Mouse (Mus musculus) kidney, embryonic 16.5 days (tissue): Measurements from ENCODE around the gene Stx1b. TPM values are rescaled to one million over a fixed set of nuclear protein-coding genes. Genes with fewer than 3 reads are reported as not detected.
"Not testable (repeated sequence)": the region's sequence is repeated elsewhere in the genome, so short reads cannot be mapped to it uniquely, and the experiment has no call there.

Experiments used
- ATAC-seq: fragments of 200-750 bp; cut with Nextera tagmentation; 2 replicates; pipeline ENCODE4 v1.8.0; 2017; ENCODE audit warnings: moderate TSS enrichment; ENCODE audit not compliant: low FRiP score, low TSS enrichment
- H3K27ac ChIP-seq: fragments of 300-500 bp; sonication (generic); 2 replicates; pipeline ENCODE4 v1.5.1; 2014; ENCODE audit warnings: low read length
- H3K27me3 ChIP-seq: fragments of 300-500 bp; sonication (generic); 2 replicates; pipeline ENCODE4 v1.6.1; 2014; ENCODE audit warnings: low read length, control low read depth, mixed read lengths; ENCODE audit not compliant: insufficient read depth
- H3K36me3 ChIP-seq: fragments of 300-500 bp; sonication (generic); 2 replicates; pipeline ENCODE4 v1.6.1; 2014; ENCODE audit warnings: low read length, control low read depth, mixed read lengths; ENCODE audit not compliant: insufficient read depth
- H3K4me1 ChIP-seq: fragments of 300-500 bp; sonication (generic); 2 replicates; pipeline ENCODE4 v1.6.1; 2014; ENCODE audit warnings: low read length, control low read depth, mixed read lengths; ENCODE audit not compliant: insufficient read depth
- H3K4me2 ChIP-seq: fragments of 300-500 bp; sonication (generic); replicated peaks from 2 replicates; pipeline ENCODE4 v1.6.1; 2014; ENCODE audit warnings: low read depth, low read length
- H3K4me3 ChIP-seq: fragments of 300-500 bp; sonication (generic); 2 replicates; pipeline ENCODE4 v1.5.1; 2014; ENCODE audit warnings: mild to moderate bottlenecking, low read length
- H3K9ac ChIP-seq: fragments of 300-500 bp; sonication (generic); replicated peaks from 2 replicates; pipeline ENCODE4 v1.6.1; 2014; ENCODE audit warnings: low read length
- H3K9me3 ChIP-seq: fragments of 300-500 bp; sonication (generic); 2 replicates; pipeline ENCODE4 v1.6.1; 2016; ENCODE audit warnings: low read length, control low read depth
- WGBS: fragments of 180-500 bp; shearing (Covaris S2); extraction: QIAGEN DNeasy Blood & Tissue Kit; methylation state at CpG from one replicate; pipeline ENCODE4 v1.1.7; 2014; 5-methylcytosine and 5-hydroxymethylcytosine counted together
- polyA plus RNA-seq: library from polyadenylated mRNA; unstranded; fragments of >200 nt; fragmentation: Nextera tagmentation; extraction: Ambion mirVana; gene quantifications from 2 replicates; pipeline ENCODE4 v1.2.1, GENCODE M21; 2015

Gene Stx1b
- polyA plus RNA-seq, 1 experiment from 2014 or later, result 3.6 TPM

GRCm38 (mm10) chr7:127841340-127842000, 17.1 kb upstream of the Stx1b start:
- H3K27me3 ChIP-seq, result no peaks in the 10 kb centered on the region
- H3K4me1 ChIP-seq, result peaks cover 7% of the 10 kb centered on the region
- ATAC-seq, result peak; percentile 92
- under 1% methylated on average over 46 of the region's 46 CpGs for WGBS
- peak overlapping the region; percentile 91 for H3K27ac ChIP-seq
- peak overlapping the region; percentile 86 for H3K9ac ChIP-seq
- no peaks in the 10 kb centered on the region for H3K9me3 ChIP-seq
- H3K36me3 ChIP-seq, result peaks cover 21% of the 10 kb centered on the region
- H3K4me3 ChIP-seq, result peak overlapping the region; percentile 89
- H3K4me2 ChIP-seq, result peak overlapping the region; percentile 94

DNA sequence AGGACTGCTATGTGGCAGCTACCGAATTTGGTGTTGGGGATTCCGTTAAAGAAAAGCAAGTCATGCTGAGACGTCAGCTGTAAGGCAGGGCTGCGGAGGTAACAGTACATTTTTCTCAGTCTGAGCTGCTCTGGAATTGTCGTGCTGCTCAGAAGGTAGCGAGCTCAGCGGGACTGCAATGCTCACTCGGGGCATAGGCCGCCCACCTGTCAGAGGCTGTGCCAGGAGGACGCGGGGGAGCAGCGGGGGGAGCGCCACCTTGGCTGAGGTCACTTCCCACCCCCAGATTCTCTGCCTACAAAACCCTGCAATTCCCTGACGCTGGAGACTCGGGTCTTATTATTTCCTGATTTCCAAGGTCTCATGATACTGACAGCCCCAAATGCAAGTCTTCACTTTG, 16.5 kb upstream of the Stx1b start:
- peak overlapping the region; percentile 91 for H3K27ac ChIP-seq
- peak; percentile 28 for ATAC-seq
- peak overlapping the region; percentile 86 for H3K9ac ChIP-seq
- H3K4me3 ChIP-seq, result peak overlapping the region; percentile 89
- peak overlapping the region; percentile 94 for H3K4me2 ChIP-seq
- no peaks in the 10 kb centered on the region for H3K9me3 ChIP-seq
- WGBS, result under 1% methylated on average over 15 of the region's 15 CpGs
- no peaks in the 10 kb centered on the region for H3K27me3 ChIP-seq
- peaks cover 15% of the 10 kb centered on the region for H3K36me3 ChIP-seq
- peaks cover 7% of the 10 kb centered on the region for H3K4me1 ChIP-seq

- WGBS, result 77% methylated on average over 2 of the region's 2 CpGs
- not testable (repeated sequence) for H3K4me1 ChIP-seq, H3K27me3 ChIP-seq, H3K4me3 ChIP-seq, ATAC-seq, H3K9ac ChIP-seq, H3K27ac ChIP-seq, H3K4me2 ChIP-seq, H3K9me3 ChIP-seq
- H3K36me3 ChIP-seq, result peaks cover 11% of the 10 kb centered on the region
Observed at GRCm38 (mm10) chr7:127840031-127840430, 15.7 kb upstream of the Stx1b start.

- not testable (repeated sequence) for ATAC-seq, H3K36me3 ChIP-seq
- 80% methylated on average over 4 of the region's 4 CpGs for WGBS
Observed at GRCm38 (mm10) chr7:127837878-127838277, 13.5 kb upstream of the Stx1b start.

GRCm38 (mm10) chr7:127837473-127837872, 13.1 kb upstream of the Stx1b start:
- no peaks in the 10 kb centered on the region for H3K36me3 ChIP-seq
- H3K9me3 ChIP-seq, result no peaks in the 10 kb centered on the region
- H3K4me1 ChIP-seq, result peaks cover under 1% of the 10 kb centered on the region
- no peak overlapping the region for H3K9ac ChIP-seq
- no peaks in the 10 kb centered on the region for H3K27me3 ChIP-seq
- WGBS, result 93% methylated on average over 5 of the region's 5 CpGs
- H3K4me2 ChIP-seq, result no peak overlapping the region
- no peak overlapping the region for H3K4me3 ChIP-seq
- ATAC-seq, result no peak
- no peak overlapping the region for H3K27ac ChIP-seq

More at GRCm38 (mm10) chr7:127837878-127838277, 13.5 kb upstream of the Stx1b start:
- not testable (repeated sequence) for H3K27ac ChIP-seq, H3K9ac ChIP-seq, H3K4me2 ChIP-seq, H3K4me3 ChIP-seq, H3K27me3 ChIP-seq, H3K9me3 ChIP-seq, H3K4me1 ChIP-seq

DNA sequence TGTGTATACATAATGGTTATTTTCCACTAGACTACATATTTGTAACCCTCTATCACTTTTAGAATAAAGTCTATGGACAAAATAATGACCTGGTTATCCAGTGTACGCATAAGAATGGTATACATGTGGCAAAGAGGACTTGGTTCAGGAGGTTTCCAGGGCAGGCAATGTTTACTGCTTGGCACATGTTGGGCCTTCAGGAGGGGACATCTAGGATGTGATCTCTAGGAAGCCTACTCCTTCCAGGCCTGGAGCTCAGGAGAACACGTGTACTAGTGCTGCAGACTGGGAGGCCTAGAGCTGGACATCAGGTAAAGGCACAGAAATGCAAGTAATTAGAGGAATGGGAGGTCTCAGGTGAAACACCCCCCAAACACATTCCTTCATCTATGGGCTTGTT, 11.2 kb upstream of the Stx1b start:
- 83% methylated on average over 2 of the region's 2 CpGs for WGBS
- H3K27me3 ChIP-seq, result no peaks in the 10 kb centered on the region
- no peaks in the 10 kb centered on the region for H3K9me3 ChIP-seq
- H3K4me3 ChIP-seq, result no peak overlapping the region
- no peak for ATAC-seq
- H3K27ac ChIP-seq, result no peak overlapping the region
- no peak overlapping the region for H3K9ac ChIP-seq
- no peaks in the 10 kb centered on the region for H3K4me1 ChIP-seq
- H3K36me3 ChIP-seq, result no peaks in the 10 kb centered on the region
- no peak overlapping the region for H3K4me2 ChIP-seq

GRCm38 (mm10) chr7:127823236-127824171, 845 bp downstream of the Stx1b start:
- Histone ChIP-seq H3K9ac (peak overlapping the region; percentile 75), H3K9me3 (no peaks in the 10 kb centered on the region), H3K4me1 (peaks cover 19% of the 10 kb centered on the region), H3K4me2 (peak overlapping the region; percentile 85), H3K27ac (peak overlapping the region; percentile 51; the same call in 1 of the 2 replicates), H3K36me3 (no peaks in the 10 kb centered on the region), H3K4me3 (peak overlapping the region; percentile 64), H3K27me3 (no peaks in the 10 kb centered on the region)
- ATAC-seq, result peak; percentile 18
- 53% methylated on average over 7 of the region's 11 CpGs for WGBS

DNA sequence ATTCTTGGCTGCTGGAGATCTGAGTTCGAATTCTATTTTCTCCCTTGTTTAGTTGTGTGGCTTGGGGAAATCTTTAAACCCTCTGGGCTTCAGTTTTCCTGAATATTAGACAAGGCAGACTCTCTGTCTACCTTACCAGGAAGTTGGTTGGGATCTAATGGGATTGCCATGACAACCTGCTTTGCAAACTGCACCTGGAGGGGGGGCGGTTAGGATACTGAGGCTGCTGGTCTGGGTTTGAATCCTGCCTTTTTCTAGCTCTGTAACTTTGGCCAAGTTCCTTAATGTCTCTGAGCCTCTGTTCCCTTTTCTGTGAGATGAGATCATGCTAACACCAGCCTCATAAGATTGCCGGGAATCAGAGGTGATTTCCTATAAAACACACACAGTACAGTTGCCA, 1.9 kb downstream of the Stx1b start:
- Histone ChIP-seq H3K27me3 (no peaks in the 10 kb centered on the region), H3K9me3 (no peaks in the 10 kb centered on the region), H3K4me3 (no peak overlapping the region), H3K9ac (no peak overlapping the region), H3K36me3 (no peaks in the 10 kb centered on the region), H3K4me1 (peaks cover 19% of the 10 kb centered on the region), H3K27ac (no peak overlapping the region), H3K4me2 (no peak overlapping the region)
- 73% methylated on average over 3 of the region's 3 CpGs for WGBS
- no peak for ATAC-seq

GRCm38 (mm10) chr7:127820836-127821509, 3.4 kb downstream of the Stx1b start:
- H3K4me1 ChIP-seq, result peaks cover 21% of the 10 kb centered on the region
- H3K9ac ChIP-seq, result peak overlapping the region; percentile 46; the same call in 1 of the 2 replicates
- no peaks in the 10 kb centered on the region for H3K9me3 ChIP-seq
- H3K27ac ChIP-seq, result peak overlapping the region; percentile 76
- H3K27me3 ChIP-seq, result no peaks in the 10 kb centered on the region
- 50% methylated on average over 13 of the region's 13 CpGs for WGBS
- no peak; the same call in 1 of the 2 replicates for ATAC-seq
- no peaks in the 10 kb centered on the region for H3K36me3 ChIP-seq
- H3K4me3 ChIP-seq, result no peak overlapping the region
- H3K4me2 ChIP-seq, result no peak overlapping the region
